Mouse (Mus musculus) layer of hippocampus, adult 8-10 months (tissue): ENCODE data around the gene Adgrb2. TPM values are rescaled to one million over a fixed set of nuclear protein-coding genes. Genes with fewer than 3 reads are reported as not detected.
A peak's percentile ranks its signal among the peaks of the same experiment; 100 is the strongest.

Source experiments
- DNase-seq, 2 experiments: peaks; one replicate each; pipeline ENCODE4 v3.0.0; 2022; ENCODE audit warnings: low spot score in 2 of 2
- total RNA-seq, 4 experiments: library from RNA; stranded (reverse); gene quantifications; 2 replicates each; pipeline ENCODE4 v1.2.4; 2022

Adgrb2 gene
- total RNA-seq, 4 experiments from 2014 or later = 433 to 519 (median 493) TPM

DNA sequence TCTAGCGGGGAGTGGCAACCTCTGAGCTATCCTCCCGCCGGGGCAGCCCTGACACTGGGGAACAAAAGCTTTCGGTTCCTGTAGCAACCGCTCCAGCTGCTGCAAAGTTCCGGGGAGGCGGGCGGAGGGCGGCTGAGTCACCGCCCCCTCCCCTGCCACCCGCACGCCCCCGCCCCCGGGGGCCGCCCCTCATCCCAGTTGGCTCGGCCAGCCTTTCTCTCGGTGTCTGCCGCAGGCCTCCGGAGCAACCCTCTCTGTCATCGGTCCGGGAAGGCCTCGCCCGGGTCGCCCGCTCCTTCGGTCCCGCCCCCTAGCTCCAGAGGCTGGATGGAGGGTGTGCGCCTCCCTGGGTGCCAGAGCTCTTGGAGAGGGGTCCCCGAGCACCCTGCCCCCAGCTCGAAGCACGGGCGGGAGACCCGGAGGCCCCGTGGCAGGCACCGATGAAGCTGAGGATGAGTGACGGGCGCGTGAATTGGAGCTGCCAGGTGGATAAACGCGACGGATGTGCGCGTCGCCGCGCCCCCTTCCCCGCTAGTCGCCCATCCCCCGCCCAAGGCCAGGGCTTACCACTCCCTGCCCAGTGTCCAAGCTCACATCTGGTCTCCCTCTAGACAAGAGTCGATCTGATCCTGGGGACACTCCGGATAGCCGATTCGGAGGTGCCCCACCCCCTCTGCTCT lies 3.3 kb downstream of the Adgrb2 start:
- no peak for DNase-seq

DNA sequence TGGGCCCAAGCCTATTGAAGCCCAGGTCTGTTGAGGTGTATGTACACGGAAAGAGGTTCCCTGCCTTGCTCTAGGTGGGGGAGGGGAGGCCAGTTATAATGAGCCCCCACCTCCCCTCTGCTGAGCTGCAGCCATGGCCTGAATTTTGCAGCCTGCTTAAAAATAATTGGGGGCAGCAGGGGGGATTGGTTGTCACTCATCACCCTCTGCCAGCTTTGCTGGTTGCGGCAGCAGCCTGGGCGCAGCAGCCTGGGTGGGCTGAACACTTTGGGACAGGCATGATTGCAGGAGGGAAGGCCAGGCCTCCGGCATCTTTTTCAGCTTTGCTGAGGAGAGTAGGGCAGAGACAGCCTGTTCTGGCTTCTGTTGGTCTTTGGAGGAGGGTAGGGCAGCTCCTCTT lies 5.3 kb downstream of the Adgrb2 start:
- DNase-seq = no peak

GRCm38 (mm10) chr4:129992720-129993119 lies 8.1 kb downstream of the Adgrb2 start:
- no peak for DNase-seq

- DNase-seq = no peak
Observed at GRCm38 (mm10) chr4:129993213-129993612, 8.5 kb downstream of the Adgrb2 start.

DNA sequence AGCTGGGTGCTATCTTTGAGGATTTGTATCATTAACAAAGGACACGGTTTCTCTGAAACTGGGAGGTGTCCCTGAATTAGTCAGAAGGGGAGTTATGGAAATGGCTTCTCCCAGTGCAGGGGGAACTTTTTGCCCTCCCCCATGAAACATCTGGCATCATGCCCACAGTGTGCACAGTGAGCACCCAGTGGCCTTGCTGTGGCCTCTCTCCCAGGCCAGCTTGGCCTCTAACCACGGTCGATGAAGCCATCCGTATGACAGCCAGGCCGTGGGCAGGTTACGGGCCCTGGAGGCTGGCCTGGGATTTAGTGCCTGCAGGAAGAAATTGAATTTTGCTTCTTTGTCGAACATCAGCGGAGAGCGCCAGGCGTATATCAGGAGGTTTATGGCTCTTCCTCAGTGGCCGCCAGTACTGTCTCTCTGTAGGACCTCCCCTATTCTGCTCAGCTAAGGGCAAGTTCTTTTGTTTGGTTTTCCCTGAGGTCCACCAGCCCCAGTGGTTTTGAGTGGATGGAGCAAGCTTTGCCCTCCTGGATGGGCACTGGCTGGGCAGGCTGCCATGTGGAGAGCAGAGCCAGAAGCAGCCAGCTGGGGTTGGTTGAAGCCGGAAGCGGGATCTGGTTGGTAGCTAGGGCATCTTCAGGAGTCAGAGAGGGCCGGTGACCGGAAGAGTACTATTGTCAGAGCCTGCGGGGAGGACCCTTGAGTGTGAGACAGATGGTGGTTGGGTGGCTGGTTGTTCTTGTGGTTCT lies 9.4 kb downstream of the Adgrb2 start:
- no peak for DNase-seq

- no peak for DNase-seq
Observed at GRCm38 (mm10) chr4:129994728-129995127, 10.1 kb downstream of the Adgrb2 start.

- no peak for DNase-seq
Observed at GRCm38 (mm10) chr4:129995255-129995654, 10.6 kb downstream of the Adgrb2 start.

DNA sequence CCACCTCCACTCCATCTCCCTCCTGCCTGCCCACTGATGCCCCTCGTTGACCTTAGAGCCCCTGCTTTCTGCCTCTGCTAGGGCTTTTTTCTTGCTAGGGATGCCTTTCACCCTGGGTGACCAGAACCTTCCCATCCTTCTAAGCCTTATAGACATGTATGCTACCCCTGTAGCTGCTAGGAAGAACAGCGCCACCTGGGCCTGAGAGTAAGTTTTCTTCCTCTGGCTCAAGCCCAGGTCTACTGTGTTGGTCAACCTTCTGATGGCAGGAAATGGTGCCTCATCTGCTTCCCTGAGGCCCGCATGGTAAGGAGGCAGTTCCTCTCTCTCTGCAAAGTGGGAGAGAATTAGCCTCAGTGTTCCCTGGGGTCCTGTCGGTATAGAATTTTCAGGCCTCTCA lies 11.3 kb downstream of the Adgrb2 start:
- no peak for DNase-seq

DNA sequence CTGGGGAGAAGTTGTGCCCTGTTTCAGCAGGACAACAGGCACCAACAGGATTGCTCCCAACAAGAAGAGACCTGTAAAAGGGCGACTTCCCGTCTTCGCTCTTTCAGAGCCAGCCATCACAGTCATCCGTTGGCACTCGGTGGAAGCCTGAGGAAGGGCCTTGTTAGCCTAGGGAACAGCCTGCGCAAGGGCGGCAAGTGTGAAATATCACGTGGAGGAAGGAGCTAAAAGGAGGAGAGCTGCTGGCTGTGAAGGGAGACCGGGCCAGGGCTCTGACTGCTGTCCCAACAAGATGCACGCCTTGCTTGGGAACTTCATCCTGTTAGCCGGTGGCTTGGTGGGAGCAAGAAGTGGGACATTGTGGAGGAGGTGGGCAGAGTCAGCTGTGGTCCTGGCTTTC lies 13.5 kb downstream of the Adgrb2 start:
- DNase-seq = no peak

GRCm38 (mm10) chr4:130001710-130002109 lies 17.0 kb downstream of the Adgrb2 start:
- DNase-seq = no peak

- DNase-seq = no peak
Observed at GRCm38 (mm10) chr4:130002157-130002556, 17.5 kb downstream of the Adgrb2 start.

DNA sequence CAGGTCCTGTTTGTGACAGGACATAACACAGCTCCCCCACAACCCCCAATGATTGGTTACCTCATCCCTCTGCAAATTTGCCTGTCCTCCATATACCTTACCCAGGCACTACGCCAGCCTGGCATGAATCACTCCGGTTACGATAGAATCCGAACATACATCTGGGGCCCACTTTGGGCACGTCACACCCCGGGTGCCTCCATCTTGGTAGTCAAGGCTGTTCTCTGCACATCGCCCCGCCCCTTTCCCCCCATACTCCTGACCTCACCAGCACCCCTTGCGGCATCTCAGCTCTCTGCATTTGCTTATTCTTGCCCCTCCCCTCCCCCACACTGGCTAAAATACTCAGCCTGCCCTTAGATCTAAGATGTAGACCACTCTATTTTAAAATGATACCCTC lies 20.9 kb downstream of the Adgrb2 start:
- DNase-seq = no peak

- no peak for DNase-seq
Observed at GRCm38 (mm10) chr4:130006533-130006932, 21.9 kb downstream of the Adgrb2 start.

GRCm38 (mm10) chr4:130009043-130009442 lies 24.4 kb downstream of the Adgrb2 start:
- no peak for DNase-seq

GRCm38 (mm10) chr4:130010723-130011122 lies 26.1 kb downstream of the Adgrb2 start:
- DNase-seq = no peak

- DNase-seq = no peak
Observed at GRCm38 (mm10) chr4:130012234-130012633, 27.6 kb downstream of the Adgrb2 start.

DNA sequence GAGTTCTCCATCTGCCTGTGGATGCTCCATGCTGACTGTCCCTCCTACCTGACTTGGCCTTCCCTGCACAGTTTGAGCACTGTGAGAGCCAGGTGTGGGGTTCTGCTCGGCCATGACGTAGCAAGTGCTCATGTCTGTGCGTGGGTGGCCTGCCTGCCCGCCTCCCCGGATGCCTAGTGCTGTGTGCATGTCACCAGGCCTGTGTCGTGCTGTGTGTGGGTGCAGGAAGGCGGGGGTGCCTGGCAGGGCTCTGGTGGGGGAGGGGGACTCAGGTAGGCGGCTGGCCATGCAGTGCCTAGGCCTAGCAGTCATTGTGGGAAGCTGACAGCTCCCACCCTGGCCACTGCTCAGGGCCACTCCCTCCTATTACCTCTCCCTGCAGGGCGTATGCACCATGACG lies 28.4 kb downstream of the Adgrb2 start:
- peak; percentile 75 to 80 for DNase-seq

- no peak for DNase-seq
Observed at GRCm38 (mm10) chr4:130016010-130016409, 31.3 kb downstream of the Adgrb2 start.

GRCm38 (mm10) chr4:130017036-130017674 lies 32.5 kb downstream of the Adgrb2 start:
- DNase-seq = no peak

- DNase-seq = no peak
Observed at GRCm38 (mm10) chr4:130022952-130023351, 38.3 kb downstream of the Adgrb2 start.

- DNase-seq = no peak
Observed at GRCm38 (mm10) chr4:130023511-130024231, 39.0 kb downstream of the Adgrb2 start.

- no peak for DNase-seq
Observed at GRCm38 (mm10) chr4:130025544-130025943, 40.9 kb downstream of the Adgrb2 start.
